Mouse (Mus musculus): ENCODE measurements around the gene Mknk2. TPM values are rescaled to one million over a fixed set of nuclear protein-coding genes. Genes with fewer than 3 reads are reported as not detected.

Mknk2 gene
- polyA plus RNA-seq, 1 experiment from 2014 or later = 119 TPM

DNA sequence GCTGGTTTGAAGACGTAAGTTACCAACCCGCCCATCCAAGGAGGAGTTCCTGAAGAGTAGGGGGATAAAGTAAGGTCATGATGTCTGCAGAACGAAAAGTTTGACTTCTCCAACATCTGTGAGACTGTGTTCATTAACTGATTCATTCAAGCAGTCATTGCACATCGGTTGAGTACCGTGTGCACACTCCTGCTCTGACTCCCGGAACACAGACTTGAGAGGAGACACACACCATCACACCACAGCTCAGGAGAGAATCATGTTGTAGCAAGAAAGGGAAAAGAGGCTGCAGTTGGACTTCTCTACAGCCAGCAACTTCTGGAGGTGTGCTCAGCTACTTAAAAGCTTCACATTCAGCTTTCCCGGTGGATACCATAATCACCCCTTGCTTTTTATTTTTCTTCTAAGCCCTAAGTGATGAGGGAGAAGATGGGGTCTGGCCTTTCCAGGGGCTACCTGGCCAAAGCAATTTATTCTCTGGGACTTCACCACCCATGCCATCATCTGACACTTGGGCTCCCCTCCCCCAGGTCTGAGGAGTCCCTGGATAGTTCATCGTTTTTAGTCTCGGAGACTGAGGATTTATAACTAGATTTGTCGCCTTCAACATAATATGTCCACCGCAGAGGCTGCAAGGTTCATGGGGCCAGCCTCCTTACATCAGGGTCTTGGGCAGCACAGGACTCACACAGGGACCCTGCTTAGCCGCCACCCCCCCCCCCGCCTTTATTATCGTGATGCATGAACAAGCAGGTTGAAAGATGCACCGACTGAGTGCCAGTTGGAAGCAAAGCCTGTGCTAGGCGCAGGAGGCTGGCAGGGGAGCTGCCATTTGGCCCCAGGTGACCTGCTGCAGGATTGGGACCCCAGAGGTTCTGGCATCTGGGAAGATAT is 56.9 kb downstream of the Mknk2 start:
- H3K4me1 ChIP-seq = peaks cover 46% of the 10 kb centered on the region
- DNase-seq (ENCODE audit: low spot score) = no peak
- no peaks in the 10 kb centered on the region for H3K27me3 ChIP-seq (replicated peaks; ENCODE audit: low read depth, poor library complexity, severe bottlenecking)
- peak overlapping the region; percentile 96 for H3K27ac ChIP-seq (replicated peaks)
- H3K4me3 ChIP-seq = peak overlapping the region; percentile 90
- WGBS = 63% methylated on average over 16 of the region's 16 CpGs
- peaks cover 15% of the 10 kb centered on the region for H3K36me3 ChIP-seq (replicated peaks)
- H3K9me3 ChIP-seq = no peaks in the 10 kb centered on the region

DNA sequence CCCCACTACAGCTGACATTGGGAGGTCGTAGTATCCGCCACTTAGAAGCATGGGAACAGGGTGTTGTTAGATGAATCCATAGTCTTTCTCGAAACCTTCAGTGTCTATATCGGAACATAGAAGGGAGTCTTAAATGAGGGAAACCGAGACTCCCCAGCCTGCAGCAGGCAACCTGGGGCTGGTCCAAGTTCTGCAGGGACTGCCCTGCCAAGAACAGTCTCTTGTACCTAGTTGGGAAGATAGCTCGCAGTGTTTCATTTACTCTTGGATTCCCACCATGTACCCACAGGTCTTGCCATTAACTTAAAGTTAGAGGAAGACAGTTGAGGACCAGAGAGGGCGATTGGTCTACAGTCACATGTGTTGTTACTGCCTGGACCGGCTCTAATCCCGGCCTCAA is 57.5 kb downstream of the Mknk2 start:
- H3K4me1 ChIP-seq = peaks cover 40% of the 10 kb centered on the region
- H3K27ac ChIP-seq (replicated peaks) = peak overlapping the region; percentile 40; the same call in 1 of the 2 replicates
- no peak for DNase-seq (ENCODE audit: low spot score)
- no peaks in the 10 kb centered on the region for H3K27me3 ChIP-seq (replicated peaks; ENCODE audit: low read depth, poor library complexity, severe bottlenecking)
- H3K9me3 ChIP-seq = no peaks in the 10 kb centered on the region
- WGBS = 84% methylated on average over 9 of the region's 9 CpGs
- peak overlapping the region; percentile 14; the same call in 1 of the 2 replicates for H3K4me3 ChIP-seq
- peaks cover 15% of the 10 kb centered on the region for H3K36me3 ChIP-seq (replicated peaks)

DNA sequence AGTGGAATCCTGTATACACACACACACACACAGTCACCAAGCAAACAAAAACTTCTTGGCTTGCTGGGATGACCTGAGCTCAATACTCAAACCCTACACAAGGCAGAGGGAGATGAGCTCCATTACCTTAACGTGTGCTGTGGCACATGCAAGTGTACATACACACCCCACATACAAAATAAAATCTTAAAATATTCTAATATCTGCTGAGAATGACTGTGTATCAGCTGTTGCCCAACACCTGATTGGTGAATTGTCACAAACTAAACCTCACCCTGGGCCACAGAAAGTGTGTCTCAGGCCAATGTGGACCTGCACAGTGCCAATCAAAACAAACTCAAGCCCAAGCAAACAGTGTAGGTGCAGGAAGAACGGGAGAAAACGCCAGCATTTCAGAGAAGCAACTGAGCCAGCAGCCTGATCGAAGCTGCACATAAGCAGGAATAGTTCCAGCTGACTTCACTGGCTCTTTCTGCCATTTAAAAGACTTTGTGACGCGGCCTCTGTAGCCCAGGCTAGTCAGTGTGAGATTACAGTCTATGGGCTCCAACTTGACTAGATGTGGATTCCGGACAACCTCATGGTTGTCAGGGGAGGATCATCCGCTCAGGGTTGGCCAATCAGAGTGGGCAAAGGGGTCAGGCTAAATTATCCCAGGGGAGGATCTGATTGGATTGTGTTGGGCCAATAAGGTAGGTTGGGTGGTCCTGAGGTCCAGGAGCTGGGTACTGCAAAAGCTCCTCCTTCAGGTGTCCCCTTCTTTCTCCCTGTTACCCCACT is 58.3 kb downstream of the Mknk2 start:
- Histone ChIP-seq H3K27me3 (replicated peaks; ENCODE audit: low read depth, poor library complexity, severe bottlenecking) (no peaks in the 10 kb centered on the region), H3K4me1 (peaks cover 33% of the 10 kb centered on the region), H3K36me3 (replicated peaks) (peaks cover 15% of the 10 kb centered on the region), H3K27ac (replicated peaks) (peak overlapping the region; percentile 40; the same call in 1 of the 2 replicates), H3K4me3 (peak overlapping the region; percentile 14; the same call in 1 of the 2 replicates), H3K9me3 (no peaks in the 10 kb centered on the region)
- DNase-seq (ENCODE audit: low spot score) = no peak
- WGBS = 32% methylated on average over 8 of the region's 8 CpGs

- H3K36me3 ChIP-seq (replicated peaks) = peaks cover 30% of the 10 kb centered on the region
- no peaks in the 10 kb centered on the region for H3K27me3 ChIP-seq (replicated peaks; ENCODE audit: low read depth, poor library complexity, severe bottlenecking)
- no peaks in the 10 kb centered on the region for H3K9me3 ChIP-seq
- 77% methylated on average over 9 of the region's 9 CpGs for WGBS
- H3K4me1 ChIP-seq = peaks cover 18% of the 10 kb centered on the region
- H3K27ac ChIP-seq (replicated peaks) = no peak overlapping the region
- H3K4me3 ChIP-seq = no peak overlapping the region
- no peak for DNase-seq (ENCODE audit: low spot score)
These were observed 59.7 kb downstream of the Mknk2 start for GRCm38 (mm10) chr10:80618181-80618580.

Other genes with a start within 250 kb of the Mknk2 start
- gene Tcf3, start 244.5 kb downstream of the Mknk2 start, polyA plus RNA-seq (2016; fragmentation: Nextera tagmentation; extraction: Ambion mirVana) = 225 and 235 TPM in 2 replicates
- 0.17 and 0.58 TPM in 2 replicates for gene Onecut3, start 183.3 kb downstream of the Mknk2 start, polyA plus RNA-seq (2016; fragmentation: Nextera tagmentation; extraction: Ambion mirVana)
- gene Atp8b3, start 139.0 kb downstream of the Mknk2 start, polyA plus RNA-seq (2016; fragmentation: Nextera tagmentation; extraction: Ambion mirVana) = 0.51 and 0.75 TPM in 2 replicates
- gene Rexo1, start 116.6 kb downstream of the Mknk2 start, polyA plus RNA-seq (2016; fragmentation: Nextera tagmentation; extraction: Ambion mirVana) = 34.7 and 35.0 TPM in 2 replicates
- gene Klf16, start 100.8 kb downstream of the Mknk2 start, polyA plus RNA-seq (2016; fragmentation: Nextera tagmentation; extraction: Ambion mirVana) = 8.5 TPM in 2 replicates
- 79.8 and 84.9 TPM in 2 replicates for gene Abhd17a, start 87.8 kb downstream of the Mknk2 start, polyA plus RNA-seq (2016; fragmentation: Nextera tagmentation; extraction: Ambion mirVana)
- gene Scamp4, start 75.2 kb downstream of the Mknk2 start, polyA plus RNA-seq (2016; fragmentation: Nextera tagmentation; extraction: Ambion mirVana) = 84.8 and 88.2 TPM in 2 replicates
- gene Adat3, start 75.2 kb downstream of the Mknk2 start, polyA plus RNA-seq (2016; fragmentation: Nextera tagmentation; extraction: Ambion mirVana) = 10.9 and 14.1 TPM in 2 replicates
- gene Gm49322, start 72.1 kb downstream of the Mknk2 start, polyA plus RNA-seq (2016; fragmentation: Nextera tagmentation; extraction: Ambion mirVana) = 5.7 and 6.4 TPM in 2 replicates
- gene Csnk1g2, start 55.3 kb downstream of the Mknk2 start, polyA plus RNA-seq (2016; fragmentation: Nextera tagmentation; extraction: Ambion mirVana) = 198 TPM in 2 replicates
- 83.2 and 84.8 TPM in 2 replicates for gene Btbd2, start 21.0 kb downstream of the Mknk2 start, polyA plus RNA-seq (2016; fragmentation: Nextera tagmentation; extraction: Ambion mirVana)
- 54.4 and 54.7 TPM in 2 replicates for gene Mob3a, start 23.9 kb upstream of the Mknk2 start, polyA plus RNA-seq (2016; fragmentation: Nextera tagmentation; extraction: Ambion mirVana)
- 10.5 and 10.8 TPM in 2 replicates for gene Izumo4, start 24.1 kb upstream of the Mknk2 start, polyA plus RNA-seq (2016; fragmentation: Nextera tagmentation; extraction: Ambion mirVana)
- 60.5 and 61.5 TPM in 2 replicates for gene Ap3d1, start 64.2 kb upstream of the Mknk2 start, polyA plus RNA-seq (2016; fragmentation: Nextera tagmentation; extraction: Ambion mirVana)
- 23.5 and 25.0 TPM in 2 replicates for gene Dot1l, start 77.1 kb upstream of the Mknk2 start, polyA plus RNA-seq (2016; fragmentation: Nextera tagmentation; extraction: Ambion mirVana)
- gene Sf3a2, start 120.1 kb upstream of the Mknk2 start, polyA plus RNA-seq (2016; fragmentation: Nextera tagmentation; extraction: Ambion mirVana) = 114 and 127 TPM in 2 replicates
- gene Plekhj1, start 120.5 kb upstream of the Mknk2 start, polyA plus RNA-seq (2016; fragmentation: Nextera tagmentation; extraction: Ambion mirVana) = 181 and 184 TPM in 2 replicates
- 0.11 and 0.17 TPM in 2 replicates for gene Amh, start 127.1 kb upstream of the Mknk2 start, polyA plus RNA-seq (2016; fragmentation: Nextera tagmentation; extraction: Ambion mirVana)
- gene Jsrp1, start 135.4 kb upstream of the Mknk2 start, polyA plus RNA-seq (2016; fragmentation: Nextera tagmentation; extraction: Ambion mirVana) = 0.26 and 0.52 TPM in 2 replicates
- 2,205 and 2,316 TPM in 2 replicates for gene Oaz1, start 148.5 kb upstream of the Mknk2 start, polyA plus RNA-seq (2016; fragmentation: Nextera tagmentation; extraction: Ambion mirVana)
- 1.3 and 1.6 TPM in 2 replicates for gene Lingo3, start 165.9 kb upstream of the Mknk2 start, polyA plus RNA-seq (2016; fragmentation: Nextera tagmentation; extraction: Ambion mirVana)
- gene Lsm7, start 177.1 kb upstream of the Mknk2 start, polyA plus RNA-seq (2016; fragmentation: Nextera tagmentation; extraction: Ambion mirVana) = 364 TPM in 2 replicates
- 45.2 and 45.3 TPM in 2 replicates for gene Sppl2b, start 177.2 kb upstream of the Mknk2 start, polyA plus RNA-seq (2016; fragmentation: Nextera tagmentation; extraction: Ambion mirVana)
- gene Tmprss9, start 193.7 kb upstream of the Mknk2 start, polyA plus RNA-seq (2016; fragmentation: Nextera tagmentation; extraction: Ambion mirVana) = 0.06 and 0.10 TPM in 2 replicates
- gene Timm13, start 222.9 kb upstream of the Mknk2 start, polyA plus RNA-seq (2016; fragmentation: Nextera tagmentation; extraction: Ambion mirVana) = 349 and 359 TPM in 2 replicates
- 82.7 and 83.1 TPM in 2 replicates for gene Lmnb2, start 240.1 kb upstream of the Mknk2 start, polyA plus RNA-seq (2016; fragmentation: Nextera tagmentation; extraction: Ambion mirVana)